Mouse (Mus musculus): ENCODE data around the gene Prrt2.

DNA sequence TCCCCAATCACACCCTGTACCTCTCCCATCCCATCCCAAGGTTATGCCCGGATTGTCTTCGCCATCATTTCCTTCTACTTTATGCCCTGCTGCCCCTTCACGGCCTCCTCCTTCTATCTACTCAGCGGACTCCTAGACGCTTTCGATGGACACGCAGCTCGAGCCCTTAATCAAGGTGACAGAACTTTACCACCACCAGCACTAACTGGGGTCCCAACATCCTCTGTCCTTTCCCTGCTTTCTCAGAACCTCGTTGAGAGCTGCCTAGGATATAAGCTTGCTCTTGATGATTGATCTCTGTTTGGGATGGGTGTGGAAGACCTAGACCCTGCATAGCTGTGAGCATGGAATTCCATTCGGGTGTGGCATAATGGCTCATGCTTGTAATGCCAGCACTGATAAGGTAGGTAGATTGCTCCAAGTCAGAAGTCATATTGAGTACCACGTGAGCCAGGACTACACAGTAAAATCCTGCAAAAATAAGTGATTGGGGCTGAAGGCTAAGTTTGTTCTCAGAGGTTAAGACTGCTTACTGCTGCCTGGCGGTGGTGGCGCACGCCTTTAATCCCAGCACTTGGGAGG is 44.0 kb downstream of the Prrt2 start:
- TF ChIP-seq CTCF (IDR thresholded peaks at IDR 0.05; ENCODE audit: low read depth), result no peak
- no peak for TF ChIP-seq EP300 (IDR thresholded peaks at IDR 0.05; ENCODE audit: low read depth)

Measured in heart, postnatal 0 days (tissue).